Mouse (Mus musculus): ENCODE measurements around the gene Cgrrf1. TPM values are rescaled to one million over a fixed set of nuclear protein-coding genes. Genes with fewer than 3 reads are reported as not detected.
A peak's percentile ranks its signal among the peaks of the same experiment; 100 is the strongest.

Cgrrf1 gene
- 31.3 and 31.5 TPM in 2 replicates for polyA plus RNA-seq (2016; fragmentation: Nextera tagmentation; extraction: Ambion mirVana)

DNA sequence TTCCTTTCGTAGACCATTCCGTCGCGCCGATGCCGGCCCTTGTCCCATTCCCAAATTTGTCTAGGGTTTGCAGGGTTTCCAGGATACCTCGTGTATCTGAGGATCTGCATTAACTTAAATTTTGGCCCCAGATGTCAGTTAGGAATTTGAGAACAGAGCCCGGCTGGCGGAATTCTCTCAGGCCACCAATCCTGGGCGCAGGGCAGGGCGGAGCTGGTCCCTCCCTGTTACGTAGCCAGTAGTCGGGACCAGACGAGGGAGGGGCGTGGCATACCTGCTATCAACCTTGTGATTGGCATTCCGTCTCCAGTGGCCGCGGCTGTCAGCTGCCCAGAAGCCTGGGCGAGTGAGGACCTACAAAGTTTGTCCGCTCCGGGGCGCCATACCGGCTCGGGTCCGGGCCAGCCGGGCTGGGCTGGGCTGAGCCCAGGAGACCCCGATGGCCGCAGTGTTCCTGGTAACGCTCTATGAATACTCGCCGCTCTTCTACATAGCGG lies at the start of gene Cgrrf1:
Cgrrf1 (plus strand) TSS at position 289 of the 497 bp plus-strand sequence.
- Histone ChIP-seq H3K27me3 (ENCODE audit: low read depth, poor library complexity, severe bottlenecking) (no peaks in the 10 kb centered on the region), H3K4me1 (peaks cover 11% of the 10 kb centered on the region), H3K9me3 (replicated peaks) (no peaks in the 10 kb centered on the region), H3K36me3 (no peaks in the 10 kb centered on the region), H3K4me3 (peak within 1 kb of the TSS; percentile 95), H3K27ac (peak within 1 kb of the TSS; percentile 91)
- WGBS, result under 1% methylated on average over 32 of the region's 32 CpGs
- DNase-seq (ENCODE audit: low spot score), result peak; percentile 95

DNA sequence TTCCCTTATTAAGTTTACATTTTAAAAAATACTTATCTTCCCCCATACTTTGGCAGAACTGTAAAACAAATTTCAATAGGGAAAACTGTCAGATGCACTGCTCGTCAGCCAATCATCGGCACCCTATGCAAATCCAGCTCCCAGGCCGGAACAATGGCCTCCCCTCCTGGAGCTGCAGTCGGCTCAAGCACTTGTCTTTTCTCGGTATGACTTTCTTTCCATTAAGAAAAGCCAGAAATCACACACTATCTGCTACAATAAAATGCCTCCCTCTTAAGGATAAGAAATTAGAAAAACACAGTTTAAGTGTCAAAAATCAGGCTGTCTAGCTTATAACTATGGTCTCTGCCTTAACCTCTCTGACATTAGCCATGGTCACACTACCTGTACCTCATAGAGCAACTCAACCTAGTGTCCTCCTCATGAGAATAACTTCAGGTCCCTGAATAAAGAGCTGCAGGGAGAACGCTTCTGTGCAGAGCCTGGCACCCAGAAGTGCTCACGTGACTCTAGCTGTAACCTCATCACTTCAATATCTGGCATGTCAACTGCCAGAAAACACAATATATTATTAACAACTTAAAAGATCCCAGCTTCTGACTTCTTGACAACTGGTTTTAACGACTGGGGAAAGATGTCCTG lies 49.6 kb upstream of the Cgrrf1 start:
- Histone ChIP-seq H3K27me3 (ENCODE audit: low read depth, poor library complexity, severe bottlenecking) (no peaks in the 10 kb centered on the region), H3K9me3 (replicated peaks) (0 out of 2 replicates have a peak, but pooled peaks cover 3% of the 10 kb centered on the region), H3K27ac (no peak overlapping the region), H3K4me3 (no peak overlapping the region), H3K36me3 (peaks cover 81% of the 10 kb centered on the region), H3K4me1 (peaks cover 16% of the 10 kb centered on the region)
- no peak for DNase-seq (ENCODE audit: low spot score)
- 92% methylated on average over 8 of the region's 8 CpGs for WGBS

DNA sequence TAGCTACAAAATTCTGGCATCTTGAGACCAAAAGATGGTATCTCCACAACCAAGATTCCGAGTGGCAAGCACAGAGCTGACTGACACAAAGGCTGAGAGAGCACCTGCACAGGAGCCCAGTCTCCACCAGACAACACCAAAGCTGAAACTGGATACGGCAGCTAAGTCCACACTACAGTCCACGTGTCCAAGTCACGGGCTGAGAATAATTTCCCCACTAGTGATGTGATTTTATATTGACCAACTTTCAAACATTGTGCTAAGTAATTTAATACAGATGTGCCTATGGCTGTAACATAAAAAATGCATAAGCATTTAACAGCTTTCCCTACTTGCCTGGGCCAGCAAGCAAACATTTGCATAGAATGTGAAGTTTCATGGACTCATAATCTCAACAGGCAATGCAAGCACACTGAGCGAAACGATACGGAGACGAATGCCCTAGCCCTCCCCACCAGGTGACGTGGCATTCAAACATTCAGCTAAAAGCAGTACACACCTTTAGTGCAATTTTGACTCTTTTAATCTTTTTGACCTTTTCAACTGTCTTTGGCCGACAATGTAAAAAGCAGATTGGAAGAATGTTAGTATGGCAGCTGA lies 48.5 kb upstream of the Cgrrf1 start:
- H3K27me3 ChIP-seq (ENCODE audit: low read depth, poor library complexity, severe bottlenecking), result no peaks in the 10 kb centered on the region
- H3K27ac ChIP-seq, result no peak overlapping the region
- no peak for DNase-seq (ENCODE audit: low spot score)
- H3K4me1 ChIP-seq, result peaks cover 16% of the 10 kb centered on the region
- peaks cover 70% of the 10 kb centered on the region for H3K36me3 ChIP-seq
- H3K4me3 ChIP-seq, result no peak overlapping the region
- 94% methylated on average over 10 of the region's 10 CpGs for WGBS
- 0 out of 2 replicates have a peak, but pooled peaks cover 3% of the 10 kb centered on the region for H3K9me3 ChIP-seq (replicated peaks)

DNA sequence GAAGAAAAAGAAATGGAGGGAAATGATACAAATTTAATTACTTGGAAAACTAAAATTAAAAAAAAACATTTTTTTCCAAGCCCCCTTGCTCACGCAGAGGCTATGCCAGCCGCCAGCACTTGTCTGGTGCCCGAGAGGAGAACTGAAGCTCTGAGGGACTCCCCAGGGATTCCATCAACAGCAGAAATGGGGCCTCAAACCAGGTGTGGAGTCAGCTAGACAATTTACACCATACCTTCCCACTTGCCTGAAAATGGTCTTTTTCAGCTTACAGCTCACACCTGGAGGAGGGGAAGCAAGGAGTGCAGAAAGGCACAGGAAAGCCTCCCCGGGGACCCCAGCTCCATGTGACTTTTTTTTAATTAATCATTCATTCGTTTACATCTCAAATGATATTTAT lies 46.7 kb upstream of the Cgrrf1 start:
- Histone ChIP-seq H3K36me3 (peaks cover 52% of the 10 kb centered on the region), H3K4me1 (peaks cover 24% of the 10 kb centered on the region), H3K27ac (no peak overlapping the region), H3K9me3 (replicated peaks) (no peaks in the 10 kb centered on the region), H3K4me3 (no peak overlapping the region), H3K27me3 (ENCODE audit: low read depth, poor library complexity, severe bottlenecking) (no peaks in the 10 kb centered on the region)
- 90% methylated on average over 5 of the region's 5 CpGs for WGBS
- DNase-seq (ENCODE audit: low spot score), result peak; percentile 26

DNA sequence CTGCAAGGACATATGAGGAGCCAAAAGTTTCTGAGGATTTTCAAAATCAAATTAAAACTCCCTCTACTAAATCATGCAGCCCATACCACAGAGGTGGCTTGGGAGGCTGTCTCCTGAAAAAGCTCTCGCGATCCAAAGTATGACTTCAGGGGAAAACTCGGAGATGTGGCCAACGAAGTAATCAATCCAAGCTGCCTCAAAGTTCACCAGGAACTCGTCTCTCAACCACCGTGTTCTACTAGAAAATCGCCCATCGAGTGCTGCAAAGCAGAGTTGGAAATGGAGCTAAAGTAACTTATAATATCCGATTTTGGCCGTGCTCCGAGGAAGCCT lies 44.5 kb upstream of the Cgrrf1 start:
- Histone ChIP-seq H3K9me3 (replicated peaks) (no peaks in the 10 kb centered on the region), H3K27me3 (ENCODE audit: low read depth, poor library complexity, severe bottlenecking) (no peaks in the 10 kb centered on the region), H3K27ac (peak overlapping the region; percentile 98), H3K4me1 (peaks cover 24% of the 10 kb centered on the region), H3K4me3 (peak overlapping the region; percentile 86), H3K36me3 (peaks cover 30% of the 10 kb centered on the region)
- under 1% methylated on average over 11 of the region's 11 CpGs for WGBS
- DNase-seq (ENCODE audit: low spot score), result no peak

DNA sequence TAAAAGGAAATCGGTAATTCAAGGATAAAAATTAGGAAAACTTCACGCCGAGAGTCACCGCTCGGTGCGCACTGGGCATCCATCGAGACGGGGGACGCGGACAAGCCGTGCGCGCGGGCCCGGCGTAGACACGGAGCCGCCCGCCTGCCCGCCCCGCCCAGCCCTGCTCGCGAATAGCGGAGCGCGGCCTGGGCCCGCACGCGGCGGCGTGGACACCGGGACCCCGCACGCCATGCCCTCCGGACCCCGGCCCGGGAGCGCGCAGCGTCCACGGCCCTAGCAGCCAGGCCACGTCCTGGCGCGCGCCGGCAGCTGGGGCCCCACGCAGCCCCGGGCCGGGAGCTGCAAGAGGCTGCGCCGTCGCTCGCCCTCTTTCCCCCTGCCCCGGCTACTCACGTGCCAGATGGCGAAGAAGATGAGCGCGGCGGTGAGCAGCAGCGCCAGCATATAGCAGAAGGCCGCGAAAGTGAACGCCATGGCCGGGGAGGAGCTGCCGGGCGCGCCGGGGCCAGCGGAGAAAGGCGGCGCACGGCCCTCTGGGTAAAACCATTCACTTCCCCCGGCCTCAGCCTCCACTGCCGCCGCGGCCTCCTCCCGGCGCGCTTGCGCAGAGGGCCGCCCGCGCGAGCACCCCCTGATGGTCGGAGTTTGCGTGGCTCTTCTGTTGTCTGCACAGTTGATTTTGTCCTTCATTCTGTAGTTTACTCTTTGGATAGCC lies 44.0 kb upstream of the Cgrrf1 start, which contains the start of gene Cnih1:
Cnih1 (minus strand) TSS at position 625 of the 718 bp plus-strand sequence.
- Histone ChIP-seq H3K4me3 (peak within 1 kb of the TSS; percentile 86), H3K27ac (peak within 1 kb of the TSS; percentile 98), H3K4me1 (peaks cover 24% of the 10 kb centered on the region), H3K27me3 (ENCODE audit: low read depth, poor library complexity, severe bottlenecking) (no peaks in the 10 kb centered on the region), H3K36me3 (peaks cover 25% of the 10 kb centered on the region), H3K9me3 (replicated peaks) (no peaks in the 10 kb centered on the region)
- WGBS, result under 1% methylated on average over 86 of the region's 86 CpGs
- DNase-seq (ENCODE audit: low spot score), result peak; percentile 95

DNA sequence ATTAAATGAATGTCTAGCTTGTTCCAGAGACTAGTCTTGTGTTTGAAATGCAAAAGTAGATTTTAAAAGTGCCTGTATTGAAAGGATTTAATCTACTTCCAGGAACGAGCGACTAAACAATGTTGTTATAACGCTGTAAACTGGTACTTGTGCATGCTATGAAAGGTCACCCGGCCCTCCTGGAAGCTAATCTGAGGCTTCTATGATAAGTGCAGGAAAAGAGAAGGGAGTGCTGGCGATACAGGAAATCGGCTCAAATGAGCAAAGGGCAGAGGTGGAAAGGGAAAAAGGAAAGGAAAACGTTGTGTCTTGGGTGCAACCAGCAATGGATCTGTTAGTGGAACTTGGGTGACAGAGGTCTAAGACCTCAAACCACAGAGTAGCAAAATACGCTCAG lies 43.4 kb upstream of the Cgrrf1 start:
- H3K27ac ChIP-seq, result peak overlapping the region; percentile 98
- peaks cover 19% of the 10 kb centered on the region for H3K36me3 ChIP-seq
- no peaks in the 10 kb centered on the region for H3K9me3 ChIP-seq (replicated peaks)
- WGBS, result 30% methylated on average over 8 of the region's 8 CpGs
- H3K4me3 ChIP-seq, result peak overlapping the region; percentile 86
- H3K4me1 ChIP-seq, result peaks cover 24% of the 10 kb centered on the region
- H3K27me3 ChIP-seq (ENCODE audit: low read depth, poor library complexity, severe bottlenecking), result no peaks in the 10 kb centered on the region
- DNase-seq (ENCODE audit: low spot score), result peak; percentile 35

DNA sequence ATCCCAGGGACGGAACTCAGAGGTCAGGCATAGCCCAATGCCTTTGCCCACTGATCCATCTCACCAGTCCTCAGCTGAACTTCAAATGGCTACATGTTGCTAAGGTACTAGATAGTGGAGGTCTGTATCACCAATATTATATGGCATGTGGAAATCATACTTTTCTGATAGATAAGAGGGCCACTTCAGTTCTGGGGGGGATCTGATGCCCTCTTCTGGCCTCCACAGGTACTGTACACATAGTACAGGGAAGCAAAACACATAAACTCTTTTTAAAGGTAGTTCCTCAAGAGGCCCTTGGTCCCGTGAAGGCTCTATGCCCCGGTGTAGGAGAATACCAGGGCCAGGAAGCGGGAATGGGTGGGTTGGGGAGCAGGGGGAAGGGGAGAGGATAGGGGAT lies 41.6 kb upstream of the Cgrrf1 start:
- Histone ChIP-seq H3K9me3 (replicated peaks) (no peaks in the 10 kb centered on the region), H3K4me3 (no peak overlapping the region), H3K27me3 (ENCODE audit: low read depth, poor library complexity, severe bottlenecking) (no peaks in the 10 kb centered on the region), H3K4me1 (peaks cover 19% of the 10 kb centered on the region), H3K27ac (no peak overlapping the region), H3K36me3 (peaks cover 1% of the 10 kb centered on the region)
- 80% methylated on average over 4 of the region's 4 CpGs for WGBS
- peak; percentile 30 for DNase-seq (ENCODE audit: low spot score)

DNA sequence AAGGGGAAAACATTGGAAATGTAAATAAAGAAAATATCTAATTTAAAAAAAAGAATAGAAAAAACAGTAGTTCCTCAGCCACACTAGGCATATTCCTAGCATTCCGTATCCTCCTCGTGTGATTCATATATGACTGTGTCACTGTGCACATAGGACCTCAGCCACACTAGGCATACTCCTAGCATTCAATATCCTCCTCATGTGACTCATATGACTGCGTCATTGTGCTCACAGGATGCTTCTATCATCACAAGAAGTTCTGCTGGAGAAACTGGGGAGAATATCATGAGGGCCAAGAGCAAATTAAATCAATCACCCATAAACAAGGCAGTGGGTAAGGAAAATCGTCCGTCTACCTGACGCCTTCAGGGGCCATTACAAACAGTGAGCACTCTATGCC lies 41.2 kb upstream of the Cgrrf1 start:
- Histone ChIP-seq H3K27me3 (ENCODE audit: low read depth, poor library complexity, severe bottlenecking) (no peaks in the 10 kb centered on the region), H3K4me3 (no peak overlapping the region), H3K9me3 (replicated peaks) (no peaks in the 10 kb centered on the region), H3K27ac (no peak overlapping the region), H3K36me3 (no peaks in the 10 kb centered on the region), H3K4me1 (peaks cover 19% of the 10 kb centered on the region)
- no peak for DNase-seq (ENCODE audit: low spot score)
- 93% methylated on average over 6 of the region's 6 CpGs for WGBS

DNA sequence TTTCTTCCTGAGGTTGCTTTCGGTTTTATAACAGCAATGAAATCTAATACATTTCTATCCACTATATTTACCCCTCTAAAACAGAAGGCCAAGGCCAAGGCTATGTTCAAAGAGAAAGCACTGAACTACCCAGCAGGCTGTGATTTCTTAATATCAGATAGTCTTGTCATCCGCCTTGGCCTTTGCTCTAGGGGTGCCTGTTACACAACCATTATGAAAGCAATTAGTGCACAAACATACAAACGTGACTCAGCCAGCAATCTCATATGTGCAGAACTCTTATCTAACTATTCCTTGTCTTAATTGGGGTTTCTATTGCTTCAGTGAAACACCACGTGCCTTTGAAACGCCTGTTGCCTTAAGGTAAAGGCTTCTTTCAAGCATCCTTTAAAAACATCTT lies 37.8 kb upstream of the Cgrrf1 start:
- peaks cover 2% of the 10 kb centered on the region for H3K36me3 ChIP-seq
- H3K4me3 ChIP-seq, result no peak overlapping the region
- no peaks in the 10 kb centered on the region for H3K27me3 ChIP-seq (ENCODE audit: low read depth, poor library complexity, severe bottlenecking)
- no peak for DNase-seq (ENCODE audit: low spot score)
- 92% methylated on average over 5 of the region's 5 CpGs for WGBS
- no peak overlapping the region for H3K27ac ChIP-seq
- H3K4me1 ChIP-seq, result 0 out of 2 replicates have a peak, but pooled peaks cover 4% of the 10 kb centered on the region
- no peaks in the 10 kb centered on the region for H3K9me3 ChIP-seq (replicated peaks)

DNA sequence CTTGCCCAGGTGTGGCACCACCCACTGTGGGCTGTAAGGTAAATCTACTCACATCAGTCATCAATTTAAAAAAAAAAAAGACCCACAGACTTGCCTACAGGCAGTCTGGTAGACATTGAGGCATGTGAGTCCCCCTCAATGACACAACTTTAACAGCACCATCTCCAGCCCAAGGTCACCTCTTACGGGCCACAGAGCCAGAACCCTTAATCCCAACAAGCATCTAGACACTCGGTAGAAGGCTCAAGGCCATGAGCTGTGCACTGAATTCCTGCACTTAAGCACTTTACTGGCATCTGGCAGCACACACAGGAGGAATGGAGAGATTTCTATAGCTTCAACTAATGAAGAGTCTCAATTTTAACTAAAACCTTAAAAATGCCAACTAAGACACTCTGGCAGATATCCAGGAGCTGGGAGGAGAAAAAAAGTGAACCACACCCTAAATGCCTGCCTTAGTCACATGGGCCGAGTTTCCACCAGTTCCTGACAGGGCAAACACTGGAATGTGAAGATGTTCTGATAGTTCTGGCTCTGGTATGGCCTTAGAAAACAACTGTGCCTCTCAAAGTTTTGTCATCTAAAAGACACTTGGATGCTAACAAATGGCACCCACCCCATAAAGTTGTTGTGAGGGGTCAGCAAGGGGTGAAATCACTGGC lies 31.1 kb upstream of the Cgrrf1 start:
- DNase-seq (ENCODE audit: low spot score), result no peak
- Histone ChIP-seq H3K4me1 (no peaks in the 10 kb centered on the region), H3K27ac (no peak overlapping the region), H3K36me3 (peaks cover 17% of the 10 kb centered on the region), H3K27me3 (ENCODE audit: low read depth, poor library complexity, severe bottlenecking) (no peaks in the 10 kb centered on the region), H3K4me3 (no peak overlapping the region), H3K9me3 (replicated peaks) (no peaks in the 10 kb centered on the region)
- WGBS, result 89% methylated on average over 3 of the region's 3 CpGs

DNA sequence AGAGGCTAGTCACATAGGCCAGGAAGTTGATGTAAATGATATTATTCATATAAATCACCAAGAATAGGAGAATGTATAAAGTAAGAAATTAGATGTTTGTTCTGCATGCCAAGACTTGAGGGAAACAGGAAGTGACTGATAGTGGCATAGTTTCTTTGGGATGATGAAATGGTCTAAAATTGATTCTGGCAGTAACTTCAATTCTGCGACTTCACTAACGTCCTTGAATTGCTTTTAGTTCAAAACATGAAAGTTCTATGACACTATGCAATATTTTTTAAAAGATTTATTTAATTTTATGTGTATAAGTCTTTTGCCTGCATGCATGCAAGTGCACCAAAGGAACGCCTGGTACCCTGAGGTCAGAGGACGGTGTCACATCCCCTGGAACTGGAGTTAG lies 28.7 kb upstream of the Cgrrf1 start:
- DNase-seq (ENCODE audit: low spot score), result no peak
- no peaks in the 10 kb centered on the region for H3K9me3 ChIP-seq (replicated peaks)
- peaks cover 22% of the 10 kb centered on the region for H3K36me3 ChIP-seq
- no peak overlapping the region for H3K27ac ChIP-seq
- no peaks in the 10 kb centered on the region for H3K4me1 ChIP-seq
- H3K4me3 ChIP-seq, result no peak overlapping the region
- H3K27me3 ChIP-seq (ENCODE audit: low read depth, poor library complexity, severe bottlenecking), result no peaks in the 10 kb centered on the region
- WGBS, result 94% methylated on average over 4 of the region's 4 CpGs
